Mouse (Mus musculus): ENCODE results near the gene Hist1h4b.
"Not testable (repeated sequence)": the region's sequence is repeated elsewhere in the genome, so short reads cannot be mapped to it uniquely, and the experiment has no call there.

The Hist1h4b gene

DNA sequence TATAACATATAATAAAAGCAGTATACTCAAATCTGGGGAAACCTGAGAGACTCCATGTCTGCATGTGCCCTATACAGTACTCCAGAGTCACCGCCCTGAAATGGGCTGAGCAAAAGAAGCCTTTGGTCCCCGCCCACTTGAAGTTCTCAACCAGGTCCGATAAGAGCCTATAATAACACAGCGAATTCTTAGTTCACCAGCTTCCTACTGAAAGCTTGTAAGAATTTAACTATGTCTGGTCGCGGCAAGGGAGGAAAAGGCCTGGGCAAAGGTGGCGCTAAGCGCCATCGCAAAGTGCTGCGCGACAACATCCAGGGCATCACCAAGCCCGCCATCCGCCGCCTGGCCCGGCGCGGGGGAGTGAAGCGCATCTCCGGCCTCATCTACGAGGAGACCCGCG lies at the start of gene Hist1h4b:
Gene Hist1h4b, plus strand, starts transcription at position 224 of the 400 bp plus-strand sequence.
- peak; percentile 94 for DNase-seq

GRCm38 (mm10) chr13:23708041-23708440 lies 48.8 kb upstream of the Hist1h4b start:
- no peak for DNase-seq

- no peak for DNase-seq
These were observed 48.2 kb upstream of the Hist1h4b start for GRCm38 (mm10) chr13:23708654-23709053.

GRCm38 (mm10) chr13:23709714-23710373 lies 47.0 kb upstream of the Hist1h4b start:
- no peak for DNase-seq

- peak; percentile 83 for DNase-seq
These were observed 46.3 kb upstream of the Hist1h4b start, which contains the start of gene Hfe for GRCm38 (mm10) chr13:23710374-23711089. Gene Hfe (minus strand): TSS chr13:23710854.

- no peak for DNase-seq
These were observed 40.4 kb upstream of the Hist1h4b start for GRCm38 (mm10) chr13:23716261-23717042.

DNA sequence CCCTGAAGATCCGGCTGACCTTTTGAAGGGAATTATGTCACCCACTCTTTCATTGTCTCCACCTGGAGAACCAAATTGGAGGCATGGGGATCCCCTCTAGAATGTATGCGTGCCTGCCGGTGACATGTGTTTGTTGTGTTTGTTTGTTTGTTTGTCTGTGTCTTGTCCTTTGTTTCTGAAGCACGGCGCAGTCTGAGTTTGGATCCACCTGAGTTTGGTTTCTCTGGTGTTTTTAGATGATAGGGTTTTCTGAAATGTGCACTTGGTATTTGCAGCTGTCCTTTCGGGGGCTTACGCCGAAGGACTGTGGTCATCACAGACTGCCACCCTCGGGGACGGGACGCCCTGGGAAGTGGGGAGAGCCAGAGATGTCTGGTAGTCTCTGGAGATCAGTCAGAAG lies 39.6 kb upstream of the Hist1h4b start:
- DNase-seq: no peak

GRCm38 (mm10) chr13:23717593-23718245 lies 39.1 kb upstream of the Hist1h4b start:
- not testable (repeated sequence) for DNase-seq

DNA sequence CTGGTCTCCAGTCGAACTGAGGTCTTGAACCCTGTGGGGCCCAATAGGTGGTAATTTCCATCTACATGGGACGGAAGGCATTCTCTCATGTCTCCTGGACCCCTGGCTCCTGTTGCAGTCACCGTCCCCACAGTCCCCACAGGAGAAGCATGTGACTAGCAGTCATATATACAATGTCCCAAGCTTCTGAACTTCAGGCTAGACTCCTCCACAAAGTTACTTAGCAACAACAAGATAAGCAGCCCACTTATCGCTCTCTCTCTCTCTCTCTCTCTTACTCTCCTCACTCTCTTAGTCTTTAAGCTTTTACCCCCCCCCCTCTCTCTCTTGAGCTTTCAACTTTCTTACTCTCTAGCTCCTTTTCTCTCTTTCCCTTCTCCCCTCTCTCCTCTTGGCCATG lies 32.6 kb upstream of the Hist1h4b start:
- DNase-seq: no peak

DNA sequence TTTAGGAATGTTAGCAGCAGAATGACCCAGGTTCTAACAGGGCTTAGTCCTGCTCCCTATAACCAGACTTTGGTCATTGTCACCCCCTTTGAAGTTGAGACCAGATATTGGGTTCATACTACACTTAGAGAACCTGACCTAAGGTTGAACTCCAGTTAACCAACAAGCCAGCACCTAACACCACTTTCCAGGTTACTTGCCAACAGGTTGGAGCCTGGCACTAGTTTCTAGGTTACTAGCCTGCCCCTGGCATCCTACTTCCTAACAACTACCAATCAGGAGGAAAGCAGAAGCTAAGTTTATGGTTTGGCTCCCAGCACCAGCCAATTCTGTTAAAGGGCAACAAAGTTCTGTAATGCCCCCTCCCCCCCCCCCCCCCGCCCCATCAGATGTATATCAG lies 31.6 kb upstream of the Hist1h4b start:
- no peak for DNase-seq

DNA sequence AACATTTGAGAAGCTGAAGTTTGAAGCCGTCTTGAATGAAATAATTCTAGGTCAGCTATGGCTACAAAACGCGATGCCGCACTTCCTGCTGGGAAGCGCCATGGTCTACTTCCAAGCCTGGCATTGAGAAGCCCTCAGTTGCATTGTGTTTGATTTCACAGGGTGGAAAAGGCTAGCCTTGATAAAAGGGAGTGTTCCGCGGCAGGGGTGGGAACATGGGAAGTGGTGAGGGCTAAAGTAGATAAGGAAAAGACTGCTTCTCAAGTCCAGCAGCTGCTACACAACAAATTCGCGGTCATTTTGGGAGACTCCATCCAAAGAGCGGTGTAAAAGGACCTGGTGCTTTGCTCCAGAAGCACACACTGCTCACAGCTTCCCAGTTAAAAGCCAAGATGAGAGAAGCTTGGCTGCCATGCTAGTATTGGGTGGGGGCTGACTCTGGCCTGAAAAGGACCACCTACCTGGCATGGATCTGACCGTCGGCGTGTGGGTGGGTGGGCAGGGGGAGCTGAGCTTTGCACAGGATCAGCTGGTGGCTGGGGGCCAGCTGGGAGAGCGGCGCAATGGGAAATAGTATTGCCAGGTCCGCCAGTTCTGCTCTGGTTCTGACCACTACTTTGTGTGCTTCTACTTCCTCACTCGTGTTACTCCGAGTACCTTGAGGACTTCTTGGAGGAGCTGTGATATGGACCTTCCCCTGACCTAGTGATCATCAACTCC lies 28.2 kb upstream of the Hist1h4b start:
- no peak for DNase-seq

- DNase-seq: peak; percentile 57
These were observed 27.7 kb upstream of the Hist1h4b start for GRCm38 (mm10) chr13:23729192-23729525.

GRCm38 (mm10) chr13:23729706-23730105 lies 27.1 kb upstream of the Hist1h4b start:
- DNase-seq: no peak

- no peak for DNase-seq
These were observed 26.3 kb upstream of the Hist1h4b start for GRCm38 (mm10) chr13:23730479-23730878.

- peak; percentile 52 for DNase-seq
These were observed 24.5 kb upstream of the Hist1h4b start for GRCm38 (mm10) chr13:23732156-23732804.

DNA sequence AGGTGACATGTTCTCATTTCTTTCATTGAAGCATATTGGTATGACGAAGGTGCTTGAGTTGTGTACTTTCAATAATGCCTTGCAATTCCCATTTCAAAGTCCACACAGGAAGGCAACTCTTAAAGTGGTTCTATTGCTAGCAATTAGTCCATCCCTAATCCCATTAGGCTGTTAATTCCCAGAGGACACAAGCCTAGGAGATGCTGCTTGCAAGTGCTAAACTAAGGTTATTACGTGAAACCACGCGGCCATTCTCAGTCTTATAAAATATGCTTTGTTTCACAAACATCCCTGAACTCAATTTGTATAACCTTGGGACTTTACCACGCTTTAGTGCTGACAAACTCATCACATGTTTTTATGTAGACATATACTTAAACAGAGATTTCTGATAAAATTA lies 19.7 kb upstream of the Hist1h4b start:
- DNase-seq: no peak

- DNase-seq: peak; percentile 57
These were observed 18.8 kb upstream of the Hist1h4b start for GRCm38 (mm10) chr13:23738041-23738440.

- peak; percentile 97 for DNase-seq
These were observed 18.1 kb upstream of the Hist1h4b start, which contains the start of gene Hist1h1c for GRCm38 (mm10) chr13:23738677-23739068. Gene Hist1h1c (plus strand): TSS chr13:23738808.

DNA sequence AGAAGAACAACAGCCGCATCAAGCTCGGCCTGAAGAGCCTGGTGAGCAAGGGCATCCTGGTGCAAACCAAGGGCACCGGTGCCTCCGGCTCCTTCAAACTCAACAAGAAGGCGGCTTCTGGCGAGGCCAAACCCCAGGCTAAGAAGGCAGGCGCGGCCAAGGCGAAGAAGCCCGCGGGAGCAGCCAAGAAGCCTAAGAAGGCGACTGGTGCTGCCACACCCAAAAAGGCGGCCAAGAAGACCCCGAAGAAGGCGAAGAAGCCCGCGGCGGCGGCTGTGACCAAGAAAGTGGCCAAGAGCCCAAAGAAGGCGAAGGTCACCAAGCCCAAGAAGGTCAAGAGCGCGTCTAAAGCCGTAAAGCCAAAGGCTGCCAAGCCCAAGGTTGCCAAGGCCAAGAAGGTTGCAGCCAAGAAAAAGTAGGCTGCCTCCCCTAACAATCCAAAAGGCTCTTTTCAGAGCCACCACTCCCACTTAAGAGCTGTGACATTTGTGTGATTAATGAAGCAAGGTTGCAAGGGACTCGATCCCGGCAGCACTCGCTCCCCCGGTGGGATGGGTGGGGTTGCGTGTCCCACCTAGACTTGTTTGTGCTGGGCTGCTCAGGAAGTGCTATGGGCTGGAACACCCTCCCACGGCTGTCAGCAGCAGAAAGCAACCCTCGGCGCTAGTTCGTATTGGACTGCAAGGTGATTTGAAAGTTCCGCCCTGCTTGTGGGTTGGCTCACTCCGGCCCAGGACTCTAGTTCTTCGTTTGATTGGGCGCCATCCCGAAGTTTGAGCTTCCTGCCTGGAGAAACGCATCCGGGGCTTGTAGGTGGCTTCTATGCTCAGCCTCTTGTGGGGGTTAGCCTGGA lies 17.5 kb upstream of the Hist1h4b start:
- DNase-seq: peak; percentile 91

- no peak for DNase-seq
These were observed 16.9 kb upstream of the Hist1h4b start for GRCm38 (mm10) chr13:23739922-23740252.

DNA sequence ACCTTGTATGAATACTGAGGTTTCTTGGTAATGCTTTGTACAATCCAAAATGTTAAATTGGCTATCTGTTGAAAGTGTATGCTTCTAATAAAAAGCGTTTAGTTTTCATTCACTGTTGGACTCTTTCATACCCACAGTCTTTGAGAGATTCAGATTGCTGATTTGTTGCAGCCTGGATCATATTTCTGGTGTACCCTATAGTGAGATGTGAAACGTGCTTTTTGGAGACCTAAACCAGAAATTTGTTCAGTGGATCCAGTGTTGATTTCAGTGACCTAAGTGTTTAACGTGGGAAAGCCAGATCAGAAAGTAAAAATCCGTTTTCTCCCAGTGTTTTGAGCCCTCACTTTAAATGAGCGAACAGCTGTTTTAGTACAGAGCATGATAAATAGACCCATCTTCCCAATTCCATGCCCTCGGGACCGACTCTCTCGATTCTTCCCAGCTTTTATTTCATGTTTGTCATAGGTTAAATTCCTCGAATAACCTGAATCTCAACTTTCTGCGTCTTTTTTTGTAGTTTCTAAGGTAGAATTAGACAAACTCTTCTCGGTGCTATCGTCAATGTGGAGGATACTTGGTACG lies 16.5 kb upstream of the Hist1h4b start:
- no peak for DNase-seq

All from thymus, postnatal 14 days (tissue).